Mouse (Mus musculus) MEL (cell line): Measurements from ENCODE around the gene Rnf182. TPM values are rescaled to one million over a fixed set of nuclear protein-coding genes. Genes with fewer than 3 reads are reported as not detected.

ENCODE experiments used
- DNase-seq: peaks from one replicate; pipeline ENCODE4 v3.0.0; 2011; ENCODE audit warnings: low read depth, low spot score
- H3K27ac ChIP-seq: 2 replicates; pipeline ENCODE4 v1.5.1; 2012; ENCODE audit warnings: low read depth, mild to moderate bottlenecking, control low read depth, low read length, moderate library complexity; ENCODE audit not compliant: control insufficient read depth
- H3K27me3 ChIP-seq, 2 experiments: fragments of 150-350 bp in 1 of 2; sonication (generic) in 1 of 2; 2 replicates each; pipeline ENCODE4 v1.6.1; 2012; ENCODE audit warnings: low read length in 2 of 2, mild to moderate bottlenecking in 2 of 2, improper control_type of control experiment in 1 of 2, moderate library complexity in 1 of 2; ENCODE audit not compliant: insufficient read depth in 2 of 2, control insufficient read depth in 1 of 2
- H3K36me3 ChIP-seq, 2 experiments: 2 replicates each; pipeline ENCODE4 v1.6.1; 2012 to 2014; ENCODE audit warnings: low read length in 2 of 2, improper control_type of control experiment in 1 of 2, inconsistent platforms in 1 of 2, mild to moderate bottlenecking in 1 of 2; ENCODE audit not compliant: insufficient read depth in 2 of 2, control insufficient read depth in 1 of 2
- H3K4me1 ChIP-seq, 2 experiments: fragments of 150-350 bp in 1 of 2; sonication (generic) in 1 of 2; 2 replicates each; pipeline ENCODE4 v1.6.1; 2012; ENCODE audit warnings: low read length in 2 of 2, improper control_type of control experiment in 1 of 2, mild to moderate bottlenecking in 1 of 2; ENCODE audit not compliant: insufficient read depth in 2 of 2, control insufficient read depth in 1 of 2
- H3K4me3 ChIP-seq, 2 experiments: fragments of 150-350 bp in 1 of 2; sonication (generic) in 1 of 2; 2 replicates each; pipeline ENCODE4 v1.5.1; 2012; ENCODE audit warnings: low read depth in 2 of 2, low read length in 2 of 2, mild to moderate bottlenecking in 2 of 2, moderate library complexity in 2 of 2, control low read depth in 1 of 2, improper control_type of control experiment in 1 of 2; ENCODE audit not compliant: control insufficient read depth in 1 of 2, insufficient read depth in 1 of 2
- H3K79me2 ChIP-seq: 2 replicates; pipeline ENCODE4 v1.6.1; 2012; ENCODE audit warnings: mild to moderate bottlenecking, low read length, moderate library complexity; ENCODE audit not compliant: control insufficient read depth, poor library complexity, insufficient read depth
- H3K9ac ChIP-seq: 2 replicates; pipeline ENCODE4 v1.6.1; 2012; ENCODE audit warnings: low read depth, mild to moderate bottlenecking, control low read depth, low read length, moderate library complexity; ENCODE audit not compliant: control insufficient read depth, poor library complexity, severe bottlenecking
- H3K9me3 ChIP-seq: fragments of 150-350 bp; sonication (generic); replicated peaks from 2 replicates; pipeline ENCODE4 v1.6.1; 2012; ENCODE audit warnings: mild to moderate bottlenecking, low read length, improper control_type of control experiment, moderate library complexity; ENCODE audit not compliant: insufficient read depth
- BHLHE40 ChIP-seq: IDR thresholded peaks from 2 replicates; pipeline ENCODE4 v1.6.1; 2012; ENCODE audit warnings: low read depth, mild to moderate bottlenecking, inconsistent platforms, low read length, improper control_type of control experiment, borderline replicate concordance
- CHD1 ChIP-seq: IDR thresholded peaks from 2 replicates; pipeline ENCODE4 v1.6.1; 2012; ENCODE audit warnings: low read depth, mild to moderate bottlenecking, inconsistent platforms, low read length, improper control_type of control experiment
- CHD2 ChIP-seq: IDR thresholded peaks from 2 replicates; pipeline ENCODE4 v1.6.1; 2011; ENCODE audit warnings: low read length, improper control_type of control experiment
- GATA1 ChIP-seq: IDR thresholded peaks from 2 replicates; pipeline ENCODE4 v1.6.1; 2011; ENCODE audit warnings: low read depth, low read length, improper control_type of control experiment
- JUND ChIP-seq: IDR thresholded peaks from 2 replicates; pipeline ENCODE4 v1.6.1; 2011; ENCODE audit warnings: low read depth, mild to moderate bottlenecking, improper control_type of control experiment, low read length
- MAFK ChIP-seq: IDR thresholded peaks from 2 replicates; pipeline ENCODE4 v1.6.1; 2011; ENCODE audit warnings: low read depth, mild to moderate bottlenecking, low read length, improper control_type of control experiment, borderline replicate concordance
- MEF2A ChIP-seq: IDR thresholded peaks from 2 replicates; pipeline ENCODE4 v1.6.1; 2014; ENCODE audit warnings: low read depth, mild to moderate bottlenecking, inconsistent platforms, low read length, improper control_type of control experiment; ENCODE audit not compliant: poor library complexity, insufficient replicate concordance, severe bottlenecking; ENCODE audit errors: extremely low read depth
- MXI1 ChIP-seq: IDR thresholded peaks from 2 replicates; pipeline ENCODE4 v1.6.1; 2011; ENCODE audit warnings: mild to moderate bottlenecking, low read depth, low read length, improper control_type of control experiment
- MYB ChIP-seq: IDR thresholded peaks from 2 replicates; pipeline ENCODE4 v1.6.1; 2011; ENCODE audit warnings: mild to moderate bottlenecking, low read depth, low read length, improper control_type of control experiment
- NRF1 ChIP-seq: IDR thresholded peaks from 2 replicates; pipeline ENCODE4 v1.6.1; 2014; ENCODE audit warnings: low read depth, mild to moderate bottlenecking, inconsistent platforms, low read length, improper control_type of control experiment, moderate library complexity; ENCODE audit not compliant: poor library complexity, insufficient read depth, severe bottlenecking
- POLR2AphosphoS2 ChIP-seq: IDR thresholded peaks from 2 replicates; pipeline ENCODE4 v1.6.1; 2011; ENCODE audit warnings: low read length, improper control_type of control experiment
- RAD21 ChIP-seq: IDR thresholded peaks from 2 replicates; pipeline ENCODE4 v1.6.1; 2011; ENCODE audit warnings: mild to moderate bottlenecking, low read depth, low read length, improper control_type of control experiment
- TAL1 ChIP-seq: IDR thresholded peaks from 2 replicates; pipeline ENCODE4 v1.6.1; 2012; ENCODE audit warnings: mild to moderate bottlenecking, inconsistent platforms, low read length, moderate library complexity, mixed read lengths
- USF1 ChIP-seq: IDR thresholded peaks from 2 replicates; pipeline ENCODE4 v1.6.1; 2014; ENCODE audit warnings: low read depth, mild to moderate bottlenecking, inconsistent platforms, low read length, improper control_type of control experiment, moderate library complexity
- ZC3H11A ChIP-seq: IDR thresholded peaks from 2 replicates; pipeline ENCODE4 v1.6.1; 2012; ENCODE audit warnings: low read depth, mild to moderate bottlenecking, inconsistent platforms, low read length, improper control_type of control experiment
- ZMIZ1 ChIP-seq: IDR thresholded peaks from 2 replicates; pipeline ENCODE4 v1.6.1; 2012; ENCODE audit warnings: low read depth, mild to moderate bottlenecking, inconsistent platforms, low read length, improper control_type of control experiment, moderate library complexity
- polyA plus RNA-seq, 2 experiments: library from polyadenylated mRNA; stranded (reverse) in 1 of 2; unstranded in 1 of 2; fragments of >175 nt in 1 of 2; fragments of >200 nt in 1 of 2; gene quantifications; 2 replicates each; pipeline versions ENCODE4 v1.2.1 to v1.2.4; 2012; ENCODE audit warnings: low replicate concordance in 2 of 2, low read depth in 1 of 2; ENCODE audit not compliant: insufficient read length in 2 of 2, insufficient read depth in 1 of 2, missing spikeins in 1 of 2
- total RNA-seq: library from RNA; depleted of rRNA; stranded (reverse); fragments of 300-350 nt; gene quantifications from 2 replicates; pipeline ENCODE4 v1.2.3, GENCODE M21; 2012

Gene Rnf182
- total and polyA plus RNA-seq, 3 experiments = 0.04 TPM; not detected in 2

DNA sequence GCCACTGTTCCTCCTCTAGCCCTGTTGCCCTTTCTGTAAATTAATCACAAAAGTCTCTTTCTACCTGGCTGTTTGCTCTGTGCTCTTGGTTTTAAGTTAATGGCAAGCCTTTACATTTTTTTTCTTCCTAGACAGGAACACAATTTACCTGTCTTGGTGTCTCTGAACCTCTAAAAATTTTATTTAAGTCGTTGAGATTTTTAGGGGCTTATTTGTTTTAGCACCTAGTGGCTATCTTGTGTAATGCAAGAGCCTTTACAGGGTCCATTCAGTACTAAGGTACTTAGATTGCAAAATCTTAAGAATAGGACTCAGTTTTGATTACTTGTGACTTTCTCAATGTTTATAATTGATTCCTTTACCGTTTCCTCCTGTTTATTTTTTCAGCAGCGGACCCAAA is 76.2 kb downstream of the Rnf182 start:
- H3K9me3 ChIP-seq = no peaks in the 10 kb centered on the region
- no peak overlapping the region for H3K9ac ChIP-seq
- no peak for DNase-seq
- no peak overlapping the region for H3K4me3 ChIP-seq
- no peaks in the 10 kb centered on the region for H3K27me3 ChIP-seq
- no peaks in the 10 kb centered on the region for H3K79me2 ChIP-seq
- TF ChIP-seq POLR2AphosphoS2 (no peak), MEF2A (no peak), ZC3H11A (no peak), CHD2 (no peak), JUND (no peak), CHD1 (no peak), NRF1 (no peak), MAFK (no peak), GATA1 (no peak)
- H3K4me1 ChIP-seq = no peaks in the 10 kb centered on the region
- no peaks in the 10 kb centered on the region for H3K36me3 ChIP-seq
- H3K27ac ChIP-seq = no peak overlapping the region

DNA sequence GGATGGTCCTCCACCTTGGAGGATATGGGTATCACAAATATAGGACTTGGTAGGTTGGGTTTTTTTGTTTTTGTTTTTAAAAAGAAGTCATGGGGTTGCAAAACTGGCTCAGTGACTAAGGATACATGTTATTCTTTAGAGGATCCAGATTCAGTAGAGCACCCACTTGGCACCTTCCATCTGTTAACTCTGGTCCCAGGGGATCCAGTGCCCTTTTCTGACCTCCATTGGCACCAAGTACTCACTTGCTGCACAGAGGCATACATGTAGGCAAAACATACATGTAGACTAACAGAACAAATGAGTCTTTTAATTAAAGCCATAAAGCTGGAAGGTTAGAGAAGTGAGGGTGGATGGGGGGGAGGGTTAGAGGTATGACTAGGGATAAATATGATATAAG is 80.0 kb downstream of the Rnf182 start:
- Histone ChIP-seq H3K27me3 (no peaks in the 10 kb centered on the region), H3K36me3 (no peaks in the 10 kb centered on the region), H3K27ac (no peak overlapping the region), H3K9ac (no peak overlapping the region), H3K9me3 (no peaks in the 10 kb centered on the region), H3K4me1 (no peaks in the 10 kb centered on the region), H3K79me2 (no peaks in the 10 kb centered on the region), H3K4me3 (no peak overlapping the region)
- DNase-seq = no peak
- no peak for TF ChIP-seq USF1
- no peak for TF ChIP-seq CHD2
- TF ChIP-seq RAD21 = no peak
- TF ChIP-seq BHLHE40 = no peak
- no peak for TF ChIP-seq TAL1
- no peak for TF ChIP-seq MEF2A
- no peak for TF ChIP-seq MXI1
- no peak for TF ChIP-seq GATA1
- no peak for TF ChIP-seq ZMIZ1
- no peak for TF ChIP-seq MYB
- TF ChIP-seq JUND = no peak
